Mouse (Mus musculus): ENCODE measurements around the gene Hyal3. TPM values are rescaled to one million over a fixed set of nuclear protein-coding genes. Genes with fewer than 3 reads are reported as not detected.
A peak's percentile ranks its signal among the peaks of the same experiment; 100 is the strongest.

The Hyal3 gene
- total RNA-seq (2015) (1.5 and 1.9 TPM in 2 replicates), total RNA-seq (2017) (0.18 and 0.57 TPM in 2 replicates)

GRCm38 (mm10) chr9:107580501-107581317 lies at the start of gene Hyal3:
TSS of gene Hyal3 (plus strand) at chr9:107580818.
- ATAC-seq (ENCODE audit: poor library complexity, severe bottlenecking) = peak; percentile 77

GRCm38 (mm10) chr9:107533791-107534407 lies 46.7 kb upstream of the Hyal3 start, which contains the start of gene Tmem115:
TSS of gene Tmem115 (plus strand) at chr9:107533945.
- peak; percentile 95 for ATAC-seq (ENCODE audit: poor library complexity, severe bottlenecking)

- ATAC-seq (ENCODE audit: poor library complexity, severe bottlenecking) = peak; percentile 8
Measured at GRCm38 (mm10) chr9:107534408-107535202, 46.0 kb upstream of the Hyal3 start.

GRCm38 (mm10) chr9:107538231-107538630 lies 42.4 kb upstream of the Hyal3 start:
- no peak for ATAC-seq (ENCODE audit: poor library complexity, severe bottlenecking)

GRCm38 (mm10) chr9:107538711-107539110 lies 41.9 kb upstream of the Hyal3 start:
- no peak for ATAC-seq (ENCODE audit: poor library complexity, severe bottlenecking)

GRCm38 (mm10) chr9:107539940-107540339 lies 40.7 kb upstream of the Hyal3 start:
- no peak for ATAC-seq (ENCODE audit: poor library complexity, severe bottlenecking)

GRCm38 (mm10) chr9:107540420-107540819 lies 40.2 kb upstream of the Hyal3 start:
- no peak for ATAC-seq (ENCODE audit: poor library complexity, severe bottlenecking)

- no peak for ATAC-seq (ENCODE audit: poor library complexity, severe bottlenecking)
Measured at GRCm38 (mm10) chr9:107541005-107541404, 39.6 kb upstream of the Hyal3 start.

GRCm38 (mm10) chr9:107541474-107542351 lies 38.9 kb upstream of the Hyal3 start, which contains the start of the genes Cyb561d2 and Nprl2:
TSS of gene Cyb561d2 (minus strand) at chr9:107542193.
TSS of gene Nprl2 (plus strand) at chr9:107542226.
- peak; percentile 89 for ATAC-seq (ENCODE audit: poor library complexity, severe bottlenecking)

- ATAC-seq (ENCODE audit: poor library complexity, severe bottlenecking) = 0 out of 2 replicates have a peak, but pooled peaks have one; percentile 2
Measured at GRCm38 (mm10) chr9:107542352-107542686, 38.3 kb upstream of the Hyal3 start.

- no peak for ATAC-seq (ENCODE audit: poor library complexity, severe bottlenecking)
Measured at GRCm38 (mm10) chr9:107542721-107543120, 37.9 kb upstream of the Hyal3 start.

- no peak for ATAC-seq (ENCODE audit: poor library complexity, severe bottlenecking)
Measured at GRCm38 (mm10) chr9:107543299-107543698, 37.3 kb upstream of the Hyal3 start.

GRCm38 (mm10) chr9:107544196-107544700 lies 36.4 kb upstream of the Hyal3 start:
- no peak for ATAC-seq (ENCODE audit: poor library complexity, severe bottlenecking)

- no peak for ATAC-seq (ENCODE audit: poor library complexity, severe bottlenecking)
Measured at GRCm38 (mm10) chr9:107544729-107545128, 35.9 kb upstream of the Hyal3 start.

- ATAC-seq (ENCODE audit: poor library complexity, severe bottlenecking) = no peak
Measured at GRCm38 (mm10) chr9:107545199-107545598, 35.4 kb upstream of the Hyal3 start.

- ATAC-seq (ENCODE audit: poor library complexity, severe bottlenecking) = peak; percentile 19; the same call in 1 of the 2 replicates
Measured at GRCm38 (mm10) chr9:107545602-107546001, 35.0 kb upstream of the Hyal3 start.

GRCm38 (mm10) chr9:107547026-107547425 lies 33.6 kb upstream of the Hyal3 start, which contains the start of gene Zmynd10:
TSS of gene Zmynd10 (plus strand) at chr9:107547298.
- ATAC-seq (ENCODE audit: poor library complexity, severe bottlenecking) = peak; percentile 45

GRCm38 (mm10) chr9:107547957-107548356 lies 32.7 kb upstream of the Hyal3 start:
- ATAC-seq (ENCODE audit: poor library complexity, severe bottlenecking) = 0 out of 2 replicates have a peak, but pooled peaks have one; percentile 3

- no peak for ATAC-seq (ENCODE audit: poor library complexity, severe bottlenecking)
Measured at GRCm38 (mm10) chr9:107548820-107549219, 31.8 kb upstream of the Hyal3 start.
